Mouse (Mus musculus) adrenal gland, postnatal 10 days (tissue): ENCODE data around the gene Lhpp. TPM values are rescaled to one million over a fixed set of nuclear protein-coding genes. Genes with fewer than 3 reads are reported as not detected.
A peak's percentile ranks its signal among the peaks of the same experiment; 100 is the strongest.

ENCODE experiments used
- DNase-seq: peaks from one replicate; pipeline ENCODE4 v3.0.0; 2021; ENCODE audit warnings: mixed read lengths
- total RNA-seq, 2 experiments: library from RNA; stranded (reverse); gene quantifications; 2 replicates each; pipeline ENCODE4 v1.2.3; 2021

Lhpp gene
- total RNA-seq, 2 experiments from 2014 or later = 16.8 to 17.0 TPM

- DNase-seq = peak; percentile 31
Observed at GRCm38 (mm10) chr7:132712044-132712708, 101.7 kb downstream of the Lhpp start.

GRCm38 (mm10) chr7:132712956-132713355, 102.5 kb downstream of the Lhpp start:
- DNase-seq = no peak

- no peak for DNase-seq
Observed at GRCm38 (mm10) chr7:132713483-132714126, 103.2 kb downstream of the Lhpp start.

- peak; percentile 72 for DNase-seq
Observed at GRCm38 (mm10) chr7:132714236-132714923, 103.9 kb downstream of the Lhpp start.

GRCm38 (mm10) chr7:132715259-132715658, 104.8 kb downstream of the Lhpp start:
- DNase-seq = no peak

GRCm38 (mm10) chr7:132719570-132719969, 109.1 kb downstream of the Lhpp start:
- no peak for DNase-seq

GRCm38 (mm10) chr7:132720562-132720961, 110.1 kb downstream of the Lhpp start:
- DNase-seq = peak; percentile 34

- peak; percentile 32 for DNase-seq
Observed at GRCm38 (mm10) chr7:132722401-132723370, 112.2 kb downstream of the Lhpp start.

- DNase-seq = peak; percentile 74
Observed at GRCm38 (mm10) chr7:132723906-132724305, 113.5 kb downstream of the Lhpp start.

- DNase-seq = peak; percentile 62
Observed at GRCm38 (mm10) chr7:132724501-132725062, 114.1 kb downstream of the Lhpp start.

- peak; percentile 36 for DNase-seq
Observed at GRCm38 (mm10) chr7:132726106-132726861, 115.8 kb downstream of the Lhpp start.

GRCm38 (mm10) chr7:132729093-132729831, 118.8 kb downstream of the Lhpp start:
- DNase-seq = peak; percentile 53

- no peak for DNase-seq
Observed at GRCm38 (mm10) chr7:132730510-132730909, 120.1 kb downstream of the Lhpp start.

- no peak for DNase-seq
Observed at GRCm38 (mm10) chr7:132731558-132731957, 121.1 kb downstream of the Lhpp start.

GRCm38 (mm10) chr7:132732136-132732789, 121.8 kb downstream of the Lhpp start:
- DNase-seq = no peak

- peak; percentile 81 for DNase-seq
Observed at GRCm38 (mm10) chr7:132733521-132733920, 123.1 kb downstream of the Lhpp start.

GRCm38 (mm10) chr7:132734222-132734621, 123.8 kb downstream of the Lhpp start:
- DNase-seq = no peak

GRCm38 (mm10) chr7:132735145-132735544, 124.7 kb downstream of the Lhpp start:
- peak; percentile 65 for DNase-seq

- DNase-seq = peak; percentile 76
Observed at GRCm38 (mm10) chr7:132736099-132736862, 125.8 kb downstream of the Lhpp start.
